Mouse (Mus musculus) macrophage (primary cell): ENCODE data around the gene Cdkal1. TPM values are rescaled to one million over a fixed set of nuclear protein-coding genes. Genes with fewer than 3 reads are reported as not detected.

Experiments
- H3K27ac ChIP-seq: fragments of 350-480 bp; formaldehyde crosslinking; 2 replicates; pipeline ENCODE4 v1.9.0; 2021
- H3K36me3 ChIP-seq: fragments of 350-480 bp; formaldehyde crosslinking; 2 replicates; pipeline ENCODE4 v1.9.0; 2021; ENCODE audit errors: inconsistent target
- H3K4me3 ChIP-seq: fragments of 350-480 bp; formaldehyde crosslinking; 2 replicates; pipeline ENCODE4 v1.9.0; 2021; ENCODE audit errors: inconsistent target
- H3K79me2 ChIP-seq: fragments of 350-480 bp; formaldehyde crosslinking; 2 replicates; pipeline ENCODE4 v1.9.0; 2021; ENCODE audit errors: inconsistent target
- WGBS: methylation state at CpG from one replicate; pipeline ENCODE4 v1.1.7; 2026; ENCODE audit warnings: inconsistent platforms; ENCODE audit not compliant: missing documents; 5-methylcytosine and 5-hydroxymethylcytosine counted together
- polyA plus RNA-seq: library from polyadenylated mRNA; stranded (reverse); fragments of 250-400 nt; gene quantifications from 3 replicates; pipeline ENCODE4 v1.2.4, GENCODE M21; 2018; ENCODE audit warnings: inconsistent platforms

Gene Cdkal1
- polyA plus RNA-seq, 1 experiment from 2014 or later = 12.2 TPM

GRCm38 (mm10) chr13:29430919-29431318 is 424.6 kb downstream of the Cdkal1 start:
- WGBS = 13% methylated on average over 4 of the region's 4 CpGs
- H3K27ac ChIP-seq = no peak overlapping the region

GRCm38 (mm10) chr13:29429877-29430276 is 425.6 kb downstream of the Cdkal1 start:
- no peaks in the 10 kb centered on the region for H3K79me2 ChIP-seq
- 100% methylated on average over 4 of the region's 4 CpGs for WGBS
- no peak overlapping the region for H3K27ac ChIP-seq
- no peak overlapping the region for H3K4me3 ChIP-seq
- no peaks in the 10 kb centered on the region for H3K36me3 ChIP-seq

More at GRCm38 (mm10) chr13:29430919-29431318, 424.6 kb downstream of the Cdkal1 start:
- no peaks in the 10 kb centered on the region for H3K79me2 ChIP-seq
- H3K36me3 ChIP-seq = no peaks in the 10 kb centered on the region
- H3K4me3 ChIP-seq = no peak overlapping the region

GRCm38 (mm10) chr13:29429196-29429595 is 426.3 kb downstream of the Cdkal1 start:
- Histone ChIP-seq H3K4me3 (no peak overlapping the region), H3K36me3 (no peaks in the 10 kb centered on the region), H3K79me2 (no peaks in the 10 kb centered on the region), H3K27ac (no peak overlapping the region)
- 97% methylated on average over 6 of the region's 6 CpGs for WGBS

GRCm38 (mm10) chr13:29416450-29417136 is 438.9 kb downstream of the Cdkal1 start:
- no peaks in the 10 kb centered on the region for H3K36me3 ChIP-seq
- H3K79me2 ChIP-seq = no peaks in the 10 kb centered on the region
- 84% methylated on average over 8 of the region's 8 CpGs for WGBS
- no peak overlapping the region for H3K27ac ChIP-seq
- no peak overlapping the region for H3K4me3 ChIP-seq

GRCm38 (mm10) chr13:29415967-29416366 is 439.5 kb downstream of the Cdkal1 start:
- Histone ChIP-seq H3K36me3 (no peaks in the 10 kb centered on the region), H3K4me3 (no peak overlapping the region), H3K27ac (no peak overlapping the region), H3K79me2 (no peaks in the 10 kb centered on the region)
- 92% methylated on average over 2 of the region's 2 CpGs for WGBS

GRCm38 (mm10) chr13:29414878-29415277 is 440.6 kb downstream of the Cdkal1 start:
- Histone ChIP-seq H3K4me3 (no peak overlapping the region), H3K36me3 (no peaks in the 10 kb centered on the region), H3K79me2 (no peaks in the 10 kb centered on the region), H3K27ac (no peak overlapping the region)
- WGBS = 91% methylated on average over 6 of the region's 6 CpGs

- H3K4me3 ChIP-seq = no peak overlapping the region
- H3K79me2 ChIP-seq = no peaks in the 10 kb centered on the region
- no peak overlapping the region for H3K27ac ChIP-seq
- no peaks in the 10 kb centered on the region for H3K36me3 ChIP-seq
- 86% methylated on average over 3 of the region's 3 CpGs for WGBS
Measured at GRCm38 (mm10) chr13:29414470-29414869, 441.0 kb downstream of the Cdkal1 start.

- no peaks in the 10 kb centered on the region for H3K36me3 ChIP-seq
- no peak overlapping the region for H3K27ac ChIP-seq
- 83% methylated on average over 6 of the region's 6 CpGs for WGBS
- no peak overlapping the region for H3K4me3 ChIP-seq
- H3K79me2 ChIP-seq = no peaks in the 10 kb centered on the region
Measured at GRCm38 (mm10) chr13:29411176-29411575, 444.3 kb downstream of the Cdkal1 start.

- Histone ChIP-seq H3K4me3 (no peak overlapping the region), H3K79me2 (no peaks in the 10 kb centered on the region), H3K27ac (no peak overlapping the region), H3K36me3 (no peaks in the 10 kb centered on the region)
- 83% methylated on average over 1 of the region's 1 CpGs for WGBS
Measured at GRCm38 (mm10) chr13:29407619-29408018, 447.9 kb downstream of the Cdkal1 start.

- Histone ChIP-seq H3K27ac (no peak overlapping the region), H3K79me2 (no peaks in the 10 kb centered on the region), H3K36me3 (no peaks in the 10 kb centered on the region), H3K4me3 (no peak overlapping the region)
- 84% methylated on average over 5 of the region's 5 CpGs for WGBS
Measured at GRCm38 (mm10) chr13:29405316-29405715, 450.2 kb downstream of the Cdkal1 start.

- Histone ChIP-seq H3K27ac (no peak overlapping the region), H3K36me3 (no peaks in the 10 kb centered on the region), H3K4me3 (no peak overlapping the region), H3K79me2 (no peaks in the 10 kb centered on the region)
- WGBS = 94% methylated on average over 5 of the region's 5 CpGs
Measured at GRCm38 (mm10) chr13:29403217-29403616, 452.3 kb downstream of the Cdkal1 start.

GRCm38 (mm10) chr13:29402526-29403040 is 452.9 kb downstream of the Cdkal1 start:
- 97% methylated on average over 3 of the region's 3 CpGs for WGBS
- Histone ChIP-seq H3K4me3 (no peak overlapping the region), H3K27ac (no peak overlapping the region), H3K79me2 (no peaks in the 10 kb centered on the region), H3K36me3 (no peaks in the 10 kb centered on the region)

- H3K36me3 ChIP-seq = no peaks in the 10 kb centered on the region
- 82% methylated on average over 5 of the region's 5 CpGs for whole genome bisulfite sequencing
- no peak overlapping the region for H3K27ac ChIP-seq
- no peak overlapping the region for H3K4me3 ChIP-seq
- H3K79me2 ChIP-seq = no peaks in the 10 kb centered on the region
Measured at GRCm38 (mm10) chr13:29399908-29400307, 455.6 kb downstream of the Cdkal1 start.

- Histone ChIP-seq H3K79me2 (no peaks in the 10 kb centered on the region), H3K27ac (no peak overlapping the region), H3K36me3 (no peaks in the 10 kb centered on the region), H3K4me3 (no peak overlapping the region)
- 100% methylated on average over 2 of the region's 2 CpGs for WGBS
Measured at GRCm38 (mm10) chr13:29398456-29398855, 457.0 kb downstream of the Cdkal1 start.

GRCm38 (mm10) chr13:29395694-29396093 is 459.8 kb downstream of the Cdkal1 start:
- Histone ChIP-seq H3K79me2 (no peaks in the 10 kb centered on the region), H3K4me3 (no peak overlapping the region), H3K27ac (no peak overlapping the region), H3K36me3 (no peaks in the 10 kb centered on the region)
- 95% methylated on average over 4 of the region's 4 CpGs for WGBS

- WGBS = 89% methylated on average over 5 of the region's 5 CpGs
- Histone ChIP-seq H3K36me3 (no peaks in the 10 kb centered on the region), H3K27ac (no peak overlapping the region), H3K79me2 (no peaks in the 10 kb centered on the region), H3K4me3 (no peak overlapping the region)
Measured at GRCm38 (mm10) chr13:29390025-29390424, 465.4 kb downstream of the Cdkal1 start.
